Mouse (Mus musculus): Measurements from ENCODE around the gene Epha3.

The Epha3 gene

GRCm38 (mm10) chr16:63510069-63510468 lies 353.9 kb downstream of the Epha3 start:
- in situ Hi-C loops (cut with MboI, MseI), result no loop called here

GRCm38 (mm10) chr16:63506437-63506836 lies 357.5 kb downstream of the Epha3 start:
- in situ Hi-C loops (cut with MboI, MseI), result no loop called here

- in situ Hi-C loops (cut with MboI, MseI), result no loop called here
Observed at GRCm38 (mm10) chr16:63501456-63501855, 362.5 kb downstream of the Epha3 start.

- in situ Hi-C loops (cut with MboI, MseI), result no loop called here
Observed at GRCm38 (mm10) chr16:63500975-63501393, 363.0 kb downstream of the Epha3 start.
